Mouse (Mus musculus): ENCODE data around the gene Arid5a.

Arid5a gene

DNA sequence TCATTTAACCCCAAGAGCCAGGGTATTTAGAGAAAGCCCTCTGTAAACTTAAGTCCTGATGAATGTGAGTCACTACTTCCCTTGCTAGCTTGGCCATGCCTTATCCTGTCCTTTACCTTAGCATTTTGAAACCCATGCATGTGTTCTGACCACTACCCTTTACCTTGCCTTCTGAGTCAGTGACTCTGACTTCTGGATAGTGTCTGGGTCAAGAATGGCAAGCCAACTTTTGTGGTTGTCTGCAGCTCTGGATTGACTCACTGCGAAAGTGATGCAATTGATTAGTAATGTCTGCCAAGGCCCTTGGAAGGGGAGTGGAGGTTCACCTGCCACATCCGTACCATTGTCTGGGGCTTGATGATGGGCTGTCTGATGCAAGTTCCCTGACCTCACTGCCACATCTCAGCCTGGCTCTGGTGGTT is 18.4 kb downstream of the Arid5a start:
- no peak for DNase-seq (ENCODE audit: low spot score)

DNA sequence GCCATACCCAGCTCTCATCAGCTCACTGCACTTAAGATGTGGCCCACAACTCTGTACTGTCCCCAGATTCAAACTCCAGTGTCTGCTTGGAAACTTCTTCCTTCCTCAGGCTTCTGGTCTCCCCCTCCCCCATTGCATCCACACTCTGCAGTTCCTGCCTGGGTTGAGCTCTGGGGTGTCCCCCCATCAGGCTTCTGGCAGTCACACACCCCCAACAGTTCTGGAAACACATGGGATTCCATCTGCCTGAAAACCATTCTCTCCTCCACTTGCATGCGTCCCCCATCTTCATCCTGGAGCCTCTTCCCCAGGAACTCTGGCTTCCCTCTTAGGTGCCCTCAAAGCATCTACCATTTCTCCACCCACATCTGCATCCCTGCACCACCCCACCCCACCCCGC is 19.3 kb downstream of the Arid5a start:
- DNase-seq (ENCODE audit: low spot score): no peak

DNA sequence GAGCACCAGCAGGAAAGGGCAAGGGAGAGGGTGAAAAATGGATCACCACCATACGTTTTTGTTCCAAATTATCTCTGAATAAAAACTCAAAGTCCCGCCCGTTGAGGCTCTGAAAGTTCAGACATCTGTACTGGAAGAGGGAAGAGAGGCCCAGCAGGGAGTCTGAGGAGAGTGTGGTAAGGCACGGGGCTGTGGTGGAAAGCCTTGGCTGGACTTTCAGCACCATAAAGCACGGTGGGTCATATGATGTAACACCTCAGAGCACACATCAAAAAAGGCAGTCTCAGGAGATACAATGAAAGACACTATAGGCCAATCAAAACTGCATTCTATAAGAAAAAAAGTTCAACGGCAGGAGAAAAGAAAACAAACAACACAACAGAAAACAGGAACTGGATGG is 24.2 kb downstream of the Arid5a start:
- DNase-seq (ENCODE audit: low spot score): no peak

DNA sequence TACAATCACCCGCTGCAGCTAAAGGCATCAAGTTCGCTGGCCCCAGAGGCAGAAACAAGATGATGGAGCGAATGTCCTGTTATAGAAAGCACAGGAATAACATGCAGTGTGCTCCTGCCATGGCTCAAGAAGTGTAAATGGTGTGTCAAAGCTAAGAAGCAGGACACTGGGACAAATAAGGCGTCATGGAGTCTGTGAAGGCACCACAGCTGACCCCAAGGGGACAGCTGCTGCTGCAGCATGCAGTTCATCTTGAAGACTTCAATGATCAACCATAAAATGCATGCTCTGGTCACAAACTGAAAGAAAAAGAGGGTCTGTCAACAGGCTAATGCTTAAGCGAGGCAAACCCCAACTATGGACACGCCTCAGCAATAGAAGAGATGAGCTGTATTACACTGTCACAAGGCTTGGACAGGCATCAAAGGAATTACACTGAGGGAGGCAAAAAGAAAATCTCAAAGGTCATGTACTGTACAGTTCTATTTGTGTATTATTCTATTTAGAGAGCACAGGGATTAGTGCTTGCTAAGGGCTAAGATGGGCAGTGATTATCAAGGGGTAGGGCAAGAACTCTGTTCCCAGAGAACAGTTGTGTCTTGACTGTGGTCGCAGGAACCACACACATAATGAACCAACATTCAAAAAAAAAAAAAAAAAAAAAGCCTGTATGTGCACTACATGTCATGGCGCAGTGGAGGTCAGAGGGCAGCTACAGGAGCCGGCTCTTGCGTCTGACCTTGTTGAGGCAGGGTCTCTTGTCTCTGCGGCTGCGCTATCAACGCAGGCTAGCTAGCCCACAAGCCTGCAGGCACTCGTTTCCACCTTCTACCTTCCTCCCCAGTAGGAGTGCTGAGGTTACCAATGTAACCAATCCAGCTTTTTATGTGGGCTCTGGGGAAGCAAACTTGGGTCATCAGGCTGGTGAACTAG is 25.7 kb downstream of the Arid5a start:
- DNase-seq (ENCODE audit: low spot score): no peak

DNA sequence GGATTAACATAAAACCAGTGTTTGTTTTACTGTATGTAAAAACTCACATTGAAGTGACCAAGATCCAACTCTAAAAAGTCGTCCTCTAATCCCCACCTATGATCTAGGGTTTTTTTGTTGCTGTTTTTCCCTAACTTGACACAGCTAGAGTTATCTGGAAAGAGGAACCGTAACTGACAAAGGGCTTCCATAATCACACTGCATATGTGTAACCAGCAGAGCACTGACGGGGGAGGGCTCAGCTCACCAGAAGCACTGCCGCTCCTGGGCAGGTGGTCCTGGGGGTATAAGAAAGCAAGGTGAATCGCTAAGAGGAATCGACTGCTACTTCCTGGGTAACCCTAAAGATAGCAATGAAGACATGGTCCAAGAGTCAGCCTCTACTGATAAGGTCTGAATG is 35.0 kb downstream of the Arid5a start:
- DNase-seq (ENCODE audit: low spot score): no peak

DNA sequence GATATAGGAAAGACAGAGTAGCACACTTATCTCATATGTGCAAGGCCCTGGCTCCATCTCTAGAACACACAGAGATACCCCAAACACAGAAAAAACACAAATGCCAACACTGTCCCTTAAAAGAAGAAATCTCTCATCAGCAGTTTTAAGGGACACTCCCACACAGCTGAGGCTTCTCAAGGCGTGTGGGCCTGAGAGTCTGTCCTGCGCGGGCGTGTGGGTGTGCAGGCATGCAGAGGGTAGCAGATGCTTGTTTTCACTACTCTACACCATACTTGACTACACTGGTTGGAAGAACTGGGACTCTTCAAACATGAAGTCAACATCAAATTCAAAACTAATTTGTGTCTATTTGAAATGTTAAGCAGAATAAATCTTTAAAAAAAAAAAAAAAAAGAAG is 44.8 kb downstream of the Arid5a start:
- no peak for DNase-seq (ENCODE audit: low spot score)

DNA sequence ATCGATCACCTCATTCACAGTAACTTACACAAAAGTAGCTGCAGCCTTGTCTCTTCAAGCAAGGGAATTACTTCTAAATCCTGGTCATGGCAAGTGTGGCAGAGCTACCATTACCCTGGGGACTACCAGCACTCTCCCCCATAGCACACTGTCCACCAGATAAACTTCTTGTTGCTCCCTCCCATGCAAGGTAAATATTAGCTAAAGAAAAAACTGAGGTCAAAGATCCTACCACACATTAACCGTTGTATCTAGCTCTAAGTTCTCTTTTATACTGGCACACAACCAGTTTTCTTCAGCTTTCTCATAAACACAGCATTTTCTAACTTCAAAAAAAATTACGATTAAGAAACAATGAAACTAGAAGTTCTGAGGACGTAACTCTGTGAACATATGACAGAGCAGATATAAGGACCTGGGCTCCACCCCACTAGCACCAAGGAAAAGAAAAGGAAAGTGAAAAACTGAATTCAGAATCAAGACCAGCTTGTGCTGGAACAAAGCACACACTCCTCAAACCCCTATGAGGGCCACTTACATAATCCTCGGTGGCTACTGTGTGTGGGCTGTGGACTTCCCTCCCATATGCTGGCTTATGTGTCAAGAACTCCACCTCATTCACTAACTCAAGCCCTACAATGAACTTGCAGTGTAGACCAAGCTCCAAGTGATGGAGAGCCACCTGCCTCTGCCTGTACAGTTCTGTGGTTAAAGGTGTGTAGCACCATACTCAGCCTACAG is 49.6 kb downstream of the Arid5a start:
- no peak for DNase-seq (ENCODE audit: low spot score)

DNA sequence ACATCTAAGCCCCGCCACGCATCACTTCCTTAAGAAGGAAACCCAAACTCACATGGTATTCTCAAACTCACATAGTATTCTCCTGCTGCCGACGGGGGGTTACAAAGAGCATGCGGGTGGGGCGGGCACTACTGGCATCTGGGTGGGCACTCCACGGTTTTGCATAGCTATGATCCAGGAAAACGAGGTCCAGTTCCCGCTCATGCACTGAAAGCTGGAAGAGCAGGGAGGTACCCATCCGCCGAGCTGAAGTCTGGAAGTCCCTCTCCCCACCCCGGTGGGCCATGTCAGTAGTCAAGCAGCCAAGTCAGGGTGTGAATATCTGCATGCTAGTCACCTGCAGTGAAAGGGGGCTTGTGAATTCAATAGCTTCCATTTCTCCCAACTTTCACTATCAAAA is 60.2 kb downstream of the Arid5a start:
- no peak for DNase-seq (ENCODE audit: low spot score)

DNA sequence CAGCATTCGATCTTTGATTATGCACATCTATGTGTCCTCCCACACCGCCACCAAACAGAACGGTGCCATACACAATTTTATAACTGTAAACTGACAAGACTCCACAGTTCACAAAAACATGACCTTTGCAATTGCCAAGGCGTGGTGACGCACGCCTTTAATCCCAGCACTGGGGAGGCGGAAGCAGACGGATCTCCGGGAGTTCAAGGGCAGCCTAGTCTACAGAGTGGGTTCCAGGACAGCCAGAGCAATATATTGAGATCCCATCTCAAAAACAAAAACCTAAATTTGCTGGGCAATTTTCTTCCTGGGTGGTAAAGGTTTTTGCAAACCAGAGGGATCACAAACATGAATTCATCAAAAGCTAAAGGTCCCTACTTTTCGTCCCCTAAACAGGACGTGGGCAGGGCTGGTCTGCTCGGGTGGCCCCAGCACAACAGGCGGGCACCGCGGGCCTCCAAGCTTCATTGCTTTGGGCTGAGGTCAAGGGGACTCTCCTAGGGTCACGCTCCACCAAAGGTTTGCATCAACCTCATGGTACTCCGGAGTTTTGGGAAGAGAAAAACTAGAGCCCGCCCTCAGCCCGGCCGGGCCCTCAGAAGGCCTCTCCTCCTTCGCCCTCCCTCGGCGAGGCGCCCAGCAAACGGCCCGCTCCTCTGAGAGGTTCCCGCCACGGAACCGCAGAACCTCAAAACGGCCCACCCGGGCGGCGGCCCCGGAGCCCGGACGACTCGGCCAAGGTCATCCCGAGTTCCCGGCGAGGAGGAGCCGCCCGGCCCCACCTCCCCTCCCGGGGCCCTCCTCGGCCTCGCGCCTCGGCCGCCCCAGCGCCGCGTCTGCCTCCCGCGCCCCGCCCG is 60.8 kb downstream of the Arid5a start:
- DNase-seq (ENCODE audit: low spot score): peak; percentile 67

DNA sequence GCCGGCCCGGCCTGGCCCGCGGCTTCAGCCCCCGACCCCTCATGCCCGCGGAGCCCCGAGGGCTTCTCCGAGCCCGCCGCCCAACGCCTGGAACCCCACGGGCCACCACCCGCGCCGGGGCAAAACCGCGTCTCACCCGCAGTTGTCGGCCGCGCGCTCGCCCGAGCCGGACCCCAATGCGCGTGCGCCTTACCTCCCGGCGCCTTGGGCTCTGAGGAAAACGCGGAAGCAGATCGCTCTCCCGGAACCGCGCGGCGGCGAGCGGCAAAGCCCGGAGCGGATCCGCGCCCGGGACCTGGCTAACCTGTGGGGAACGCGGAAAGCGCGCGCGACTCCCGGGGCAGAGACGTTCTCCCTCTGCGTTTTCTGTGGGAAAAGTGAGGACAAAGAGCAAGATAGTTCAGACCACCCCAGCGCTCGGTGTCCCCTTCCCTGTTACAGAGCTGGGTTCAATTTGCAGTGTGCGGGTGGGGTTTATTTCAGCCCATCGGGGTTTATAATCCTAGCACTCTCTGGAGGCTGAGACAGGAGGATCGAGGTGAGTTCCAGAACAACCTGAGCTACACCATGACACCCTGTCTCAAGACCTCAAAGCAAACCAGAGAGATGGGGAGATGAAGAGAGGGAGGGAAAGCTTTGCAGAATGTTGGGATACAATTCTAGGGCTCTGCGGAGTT is 61.6 kb downstream of the Arid5a start, which contains the start of gene Kansl3:
Gene Kansl3 (minus strand): TSS at position 213 of the 677 bp plus-strand sequence.
- DNase-seq (ENCODE audit: low spot score): peak; percentile 83

DNA sequence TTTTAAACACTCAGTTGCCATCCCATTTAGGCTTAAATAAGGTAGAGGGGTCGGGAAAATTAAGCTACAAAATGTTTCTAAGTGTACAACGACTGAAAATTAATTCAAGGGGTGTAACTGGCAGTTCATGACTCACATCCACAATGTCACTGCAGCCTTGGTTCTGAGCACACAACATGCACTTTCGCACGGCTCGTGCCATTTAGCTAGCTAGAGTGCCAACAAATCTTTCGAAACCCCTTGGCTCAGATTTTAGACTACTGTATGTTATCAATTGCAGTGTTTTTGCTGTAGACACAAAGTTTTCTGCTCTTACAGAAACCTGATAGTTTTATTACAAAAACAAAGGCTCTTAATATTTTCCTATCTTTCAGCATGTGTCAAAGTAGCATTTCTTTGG is 63.4 kb downstream of the Arid5a start:
- DNase-seq (ENCODE audit: low spot score): no peak

DNA sequence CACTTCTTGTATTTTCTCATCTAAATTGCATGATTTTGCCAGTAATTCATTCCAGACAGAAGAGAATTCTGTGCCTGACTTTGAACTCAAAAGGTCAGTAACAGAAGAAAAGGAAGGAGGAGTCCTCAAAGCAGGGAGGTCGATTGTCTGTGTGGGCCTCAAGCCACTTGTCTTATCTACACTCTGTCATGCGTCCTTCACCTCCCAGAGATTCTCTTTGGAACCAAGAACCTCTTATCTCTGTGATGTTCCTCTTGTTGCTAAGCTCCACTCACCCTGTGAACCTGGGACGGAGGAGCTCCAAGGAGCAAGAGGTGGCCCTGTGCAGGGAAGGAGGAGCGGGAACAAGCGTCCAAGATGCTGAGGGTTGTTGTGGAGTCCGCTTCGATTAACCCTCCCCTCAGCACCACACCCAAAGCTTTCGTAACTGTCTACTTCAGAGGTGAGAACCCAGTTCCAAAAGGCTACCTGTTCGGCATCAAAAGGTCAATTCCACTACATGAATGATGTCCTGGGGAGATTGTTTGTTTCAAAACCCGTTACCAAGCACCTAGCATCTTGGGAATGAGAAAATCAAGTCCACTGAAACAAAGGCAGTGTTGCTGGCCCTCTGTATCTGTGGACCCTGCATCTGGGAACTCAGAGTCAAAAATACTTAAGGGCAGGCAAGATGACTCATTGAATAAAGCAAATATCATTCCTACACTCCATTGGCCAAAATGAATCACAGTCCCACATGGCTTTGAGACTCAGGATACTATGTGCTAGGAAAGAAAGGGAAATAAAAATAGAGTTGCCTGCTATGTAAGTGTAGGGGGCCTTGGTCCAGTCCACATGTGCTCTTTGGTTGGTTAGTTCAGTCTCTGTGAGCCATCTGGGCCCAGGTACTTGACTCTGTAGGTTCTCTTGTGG is 64.7 kb downstream of the Arid5a start, which contains the start of gene Fer1l5:
Gene Fer1l5 (plus strand): TSS at position 358 of the 912 bp plus-strand sequence.
- no peak for DNase-seq (ENCODE audit: low spot score)
